Mouse (Mus musculus) cerebellum, postnatal 10 days (tissue): ENCODE measurements around the gene Lrch4.

ENCODE experiments used
- DNase-seq, 2 experiments: peaks; one replicate each; pipeline ENCODE4 v3.0.0; 2021; ENCODE audit warnings: mixed read lengths in 2 of 2

The Lrch4 gene

GRCm38 (mm10) chr5:137654746-137655145 lies 25.8 kb downstream of the Lrch4 start:
- DNase-seq: peak in 1 of 2 experiments; percentile 62

GRCm38 (mm10) chr5:137656977-137657376 lies 28.1 kb downstream of the Lrch4 start:
- peak; percentile 87 to 89 for DNase-seq

DNA sequence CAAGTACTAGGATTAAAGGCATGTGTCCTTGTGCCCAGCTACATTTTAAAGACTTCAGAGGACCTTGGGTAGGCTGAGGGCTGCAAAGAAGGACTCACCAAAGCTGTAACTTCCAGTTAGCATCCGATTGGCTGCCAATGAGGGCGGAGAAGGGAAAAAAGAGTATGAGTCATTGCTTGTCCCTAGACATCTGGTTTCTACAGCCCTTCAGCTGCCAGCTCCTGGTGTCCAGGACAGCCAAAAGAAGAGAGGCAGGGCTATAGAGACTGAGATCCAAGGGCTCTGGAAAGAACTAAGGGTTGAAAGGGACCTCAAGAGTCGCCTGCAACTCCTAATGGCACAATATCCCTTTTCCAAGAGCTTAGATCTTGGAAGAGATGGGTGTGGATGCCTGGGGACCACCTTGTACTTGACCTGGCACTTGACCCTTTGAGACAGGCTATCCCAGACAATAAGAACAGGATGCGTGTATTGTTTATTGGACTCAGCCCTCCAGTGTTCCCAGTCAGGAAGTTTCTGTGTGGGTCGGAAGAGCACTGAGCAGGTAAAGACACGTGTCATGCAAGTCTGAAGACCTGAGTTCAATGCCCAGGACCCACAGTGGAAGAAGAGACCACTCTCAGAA lies 31.3 kb downstream of the Lrch4 start:
- DNase-seq: peak in 1 of 2 experiments; percentile 4

DNA sequence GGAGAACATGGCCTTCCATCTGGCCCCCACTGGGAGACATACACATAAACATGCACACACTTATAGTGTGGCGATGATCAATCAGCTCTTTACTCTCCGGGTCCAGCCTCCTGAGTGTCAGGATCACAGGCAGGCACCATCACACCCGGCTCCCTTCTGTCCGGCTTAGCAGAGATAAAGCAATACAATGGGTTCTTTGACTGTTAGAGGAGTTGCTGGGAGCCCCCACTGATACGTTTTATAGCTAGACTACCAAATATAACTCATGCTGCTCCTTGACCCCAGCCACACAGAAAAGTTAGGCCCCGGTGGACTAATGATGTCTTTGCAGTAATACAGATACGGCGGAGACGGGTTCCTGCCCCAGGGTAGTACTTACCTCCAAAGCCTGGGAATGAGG lies 34.1 kb downstream of the Lrch4 start:
- DNase-seq: no peak

DNA sequence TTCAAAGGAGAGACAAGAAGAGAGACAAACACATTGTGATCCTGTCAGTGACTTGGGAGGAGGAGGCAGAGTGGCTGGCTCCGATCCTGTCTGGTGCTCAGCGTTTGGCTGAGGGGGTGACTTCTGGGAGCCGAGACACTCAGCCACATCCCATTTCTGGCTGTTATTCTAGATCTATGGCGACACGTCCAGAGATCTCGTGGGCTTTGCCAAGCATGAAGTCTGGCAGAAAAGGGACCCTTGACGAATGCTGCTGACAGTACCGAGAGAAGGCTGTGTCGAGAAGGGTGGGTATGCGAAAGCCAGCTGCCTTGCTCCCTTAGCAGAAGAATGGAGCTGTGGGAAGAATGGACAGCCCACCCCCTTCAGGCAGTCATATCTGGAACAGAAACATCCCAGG lies 40.0 kb downstream of the Lrch4 start:
- DNase-seq: peak; percentile 56 to 58

- DNase-seq: peak in 1 of 2 experiments; percentile 40
Observed at GRCm38 (mm10) chr5:137670240-137670639, 41.3 kb downstream of the Lrch4 start.

GRCm38 (mm10) chr5:137671443-137672240 lies 42.7 kb downstream of the Lrch4 start:
- DNase-seq: no peak

DNA sequence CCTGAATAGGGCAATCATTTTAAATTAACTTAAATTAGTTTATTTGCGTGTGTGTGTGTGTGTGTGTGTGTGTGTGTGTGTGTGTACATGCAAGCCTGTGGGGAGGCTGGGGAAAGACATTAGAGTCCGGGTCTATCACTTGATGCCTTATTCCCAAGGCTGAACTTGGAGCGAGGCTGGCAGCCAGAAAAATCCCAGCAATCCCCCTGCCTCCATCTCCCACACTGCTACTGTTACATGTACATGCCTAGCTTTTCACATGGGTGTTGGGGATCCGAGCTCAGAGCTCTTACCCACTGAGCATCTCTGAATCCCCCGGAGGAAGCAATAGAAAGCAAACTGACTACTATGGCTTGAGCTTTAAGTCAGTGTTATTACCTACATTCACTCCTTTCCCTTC lies 43.4 kb downstream of the Lrch4 start:
- no peak for DNase-seq

DNA sequence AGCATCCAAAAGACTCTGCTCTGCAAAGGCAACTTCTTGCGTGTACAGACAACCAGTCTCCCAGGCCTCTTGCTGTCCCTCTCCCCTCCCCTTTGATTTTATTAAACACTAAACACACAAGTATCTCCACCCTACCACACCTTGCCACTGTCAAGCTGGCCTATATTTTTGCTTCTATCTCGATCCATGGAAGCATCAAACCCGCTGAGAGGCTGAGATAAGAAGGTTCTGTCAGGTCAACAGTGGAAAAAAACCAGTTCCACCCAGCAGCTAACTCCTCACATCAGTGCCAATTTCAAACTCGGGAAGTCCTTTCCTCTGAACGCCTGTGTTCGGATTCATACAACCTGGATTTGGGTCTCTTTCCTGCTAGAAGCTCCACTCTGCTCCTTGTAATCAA lies 44.1 kb downstream of the Lrch4 start:
- DNase-seq: no peak

DNA sequence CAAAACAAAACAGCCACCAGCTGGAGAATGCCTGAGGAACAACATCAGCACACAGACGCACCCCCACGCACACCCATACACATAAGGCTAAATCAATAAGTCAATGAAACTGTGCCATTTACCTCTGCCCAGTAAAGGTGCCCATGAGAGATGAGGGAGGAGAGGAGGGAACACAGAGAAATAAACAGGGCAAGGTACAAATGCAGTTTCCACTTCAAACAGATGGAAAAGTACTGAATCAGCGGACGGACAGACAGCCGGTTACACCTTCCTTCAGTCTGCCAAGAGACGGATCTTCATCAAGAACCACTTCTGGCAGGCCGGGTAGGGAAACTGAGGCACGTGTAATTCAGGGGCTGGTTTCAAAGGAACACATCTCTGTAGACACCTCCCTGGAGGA lies 45.9 kb downstream of the Lrch4 start:
- DNase-seq: no peak

GRCm38 (mm10) chr5:137677859-137678258 lies 48.9 kb downstream of the Lrch4 start:
- no peak for DNase-seq

GRCm38 (mm10) chr5:137678736-137679135 lies 49.8 kb downstream of the Lrch4 start:
- no peak for DNase-seq

DNA sequence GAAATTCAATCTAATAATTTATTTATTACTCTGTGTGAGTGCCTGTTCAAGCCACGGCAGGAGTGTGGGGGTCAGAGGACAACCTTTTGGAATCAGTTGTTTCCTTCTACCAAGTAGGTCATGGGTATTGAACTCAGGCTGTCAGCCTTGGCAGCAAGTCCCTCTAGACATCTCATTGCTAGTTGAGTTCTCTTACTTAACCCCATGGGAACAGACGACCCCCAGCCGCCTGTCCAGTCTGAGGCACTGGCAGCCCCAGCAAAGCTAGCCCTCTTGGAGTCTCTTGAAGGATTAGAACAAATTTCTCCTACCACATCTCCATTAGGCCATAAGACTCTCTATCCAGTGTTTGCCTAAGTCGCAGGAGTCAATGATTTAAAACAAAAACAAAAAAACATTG lies 50.8 kb downstream of the Lrch4 start:
- DNase-seq: no peak

DNA sequence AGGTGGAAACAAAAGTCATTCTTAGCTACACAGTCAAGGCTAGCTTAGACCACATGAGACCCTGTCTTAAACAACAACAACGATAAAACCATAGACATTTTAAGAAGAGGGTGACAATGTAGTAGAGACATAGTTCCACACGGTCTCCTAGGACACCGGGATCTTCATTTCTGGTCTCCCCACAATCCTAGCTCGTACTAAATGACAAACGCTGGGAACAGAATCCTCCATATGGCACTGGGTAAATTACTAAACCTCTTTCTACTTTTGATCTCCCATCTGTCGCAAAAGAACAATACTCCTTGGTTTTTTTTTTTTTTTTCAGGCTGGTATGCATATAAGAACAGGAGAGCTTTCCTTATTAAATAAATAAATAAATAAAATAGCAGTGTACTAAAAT lies 53.6 kb downstream of the Lrch4 start:
- no peak for DNase-seq

DNA sequence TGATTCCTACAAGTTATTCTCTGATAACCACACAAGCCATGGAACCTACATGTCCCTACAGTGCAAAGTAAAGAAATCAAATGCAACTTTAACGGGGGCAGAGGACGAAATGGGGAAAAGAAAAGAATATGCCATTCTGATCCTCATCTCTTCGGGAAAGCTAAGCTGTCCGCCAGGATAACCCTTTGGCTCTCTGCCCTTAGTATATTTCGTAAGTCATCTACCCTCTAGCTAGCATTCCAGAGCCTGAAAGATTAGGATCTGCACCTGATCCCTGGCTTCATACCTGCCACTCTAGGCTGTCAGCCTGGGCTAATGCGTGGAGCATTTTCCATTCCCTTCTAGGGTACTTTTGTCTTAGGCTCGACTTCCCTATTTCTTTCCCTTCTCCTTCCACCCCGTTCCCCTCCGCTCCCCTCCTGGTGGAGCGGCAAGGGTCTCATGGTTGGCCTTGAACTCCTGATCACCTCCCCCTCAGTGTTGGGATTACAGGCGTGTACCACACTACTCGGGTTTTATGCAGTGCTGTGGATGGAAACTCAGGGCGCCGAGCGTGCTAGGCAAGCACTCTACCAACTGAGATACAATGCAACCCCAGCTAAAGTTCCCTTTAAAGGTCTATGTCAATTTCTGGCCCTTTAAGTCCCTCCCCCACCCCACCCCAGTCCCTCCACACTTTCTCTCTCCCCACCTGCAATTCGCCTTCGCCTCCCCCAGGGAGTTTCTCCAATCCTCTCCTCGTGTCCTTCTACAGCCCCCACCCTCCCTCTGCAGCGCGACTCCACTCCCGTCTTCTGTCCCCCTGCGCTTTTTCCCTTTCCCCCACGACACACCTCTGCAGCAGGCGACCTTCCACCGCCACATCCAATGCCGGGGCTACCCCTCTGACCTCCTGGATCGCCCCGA lies 54.7 kb downstream of the Lrch4 start:
- DNase-seq: peak; percentile 44 to 46

DNA sequence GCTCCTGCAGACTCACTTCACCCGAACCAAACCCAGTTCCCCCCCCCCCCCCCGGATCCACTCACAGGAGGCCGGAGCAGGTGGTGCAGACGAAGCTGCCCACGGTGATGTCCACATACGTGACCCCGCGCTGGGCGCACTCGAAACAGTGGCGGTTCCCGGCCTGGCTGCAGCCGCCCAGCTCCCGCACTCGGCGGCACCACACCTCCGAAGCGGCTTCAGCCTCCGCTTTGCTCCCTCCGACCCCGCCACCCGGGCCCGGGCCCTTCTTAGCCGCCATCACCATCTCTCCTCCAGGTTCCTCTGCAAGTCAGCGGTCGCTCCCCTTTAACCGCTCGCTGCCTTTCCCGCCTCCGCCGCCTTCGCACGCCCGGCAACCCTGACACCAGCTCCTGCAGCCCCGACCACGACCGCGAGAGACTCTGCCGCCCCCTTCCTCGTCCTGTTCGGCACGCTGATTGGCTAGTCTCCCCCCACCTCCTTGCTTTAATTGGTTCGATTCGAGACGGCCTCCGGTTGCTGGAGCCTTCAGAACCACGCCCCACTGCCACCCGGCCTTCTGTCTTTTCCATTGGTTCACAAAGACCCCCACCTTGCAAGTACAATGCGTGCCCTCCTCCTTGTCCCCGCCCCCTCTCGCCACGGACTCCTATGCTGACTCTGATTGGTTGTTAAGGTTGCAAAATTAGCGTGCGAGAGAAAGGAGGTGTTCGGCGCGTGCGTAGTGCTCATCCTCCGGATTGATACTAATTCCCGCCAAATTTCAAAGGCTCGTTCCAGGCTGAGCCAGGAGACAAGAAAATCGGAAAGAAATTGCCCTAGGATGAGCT lies 55.6 kb downstream of the Lrch4 start, which contains the start of gene Agfg2:
Gene Agfg2 (minus strand): TSS at position 433 of the 830 bp plus-strand sequence.
- DNase-seq: peak; percentile 99 to 100

DNA sequence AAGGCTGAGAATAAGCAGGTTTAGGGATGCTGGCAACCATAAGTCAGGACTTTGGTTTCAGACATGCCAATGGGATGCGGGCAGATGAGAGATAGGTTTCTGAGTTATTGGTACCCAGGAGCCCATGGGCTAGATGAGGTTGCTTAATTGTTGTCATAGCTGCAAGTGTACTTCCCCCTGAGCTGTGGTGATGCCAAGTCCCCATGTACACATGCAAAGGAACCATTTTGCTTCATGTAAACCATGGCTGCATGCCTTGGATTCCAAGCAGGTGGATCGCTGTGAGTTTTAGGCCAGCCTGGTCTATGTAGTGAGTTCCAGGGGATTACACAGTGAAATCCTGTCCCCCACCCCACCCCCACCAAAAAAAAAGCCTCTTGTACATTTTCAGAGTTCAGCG lies 56.7 kb downstream of the Lrch4 start:
- DNase-seq: no peak

DNA sequence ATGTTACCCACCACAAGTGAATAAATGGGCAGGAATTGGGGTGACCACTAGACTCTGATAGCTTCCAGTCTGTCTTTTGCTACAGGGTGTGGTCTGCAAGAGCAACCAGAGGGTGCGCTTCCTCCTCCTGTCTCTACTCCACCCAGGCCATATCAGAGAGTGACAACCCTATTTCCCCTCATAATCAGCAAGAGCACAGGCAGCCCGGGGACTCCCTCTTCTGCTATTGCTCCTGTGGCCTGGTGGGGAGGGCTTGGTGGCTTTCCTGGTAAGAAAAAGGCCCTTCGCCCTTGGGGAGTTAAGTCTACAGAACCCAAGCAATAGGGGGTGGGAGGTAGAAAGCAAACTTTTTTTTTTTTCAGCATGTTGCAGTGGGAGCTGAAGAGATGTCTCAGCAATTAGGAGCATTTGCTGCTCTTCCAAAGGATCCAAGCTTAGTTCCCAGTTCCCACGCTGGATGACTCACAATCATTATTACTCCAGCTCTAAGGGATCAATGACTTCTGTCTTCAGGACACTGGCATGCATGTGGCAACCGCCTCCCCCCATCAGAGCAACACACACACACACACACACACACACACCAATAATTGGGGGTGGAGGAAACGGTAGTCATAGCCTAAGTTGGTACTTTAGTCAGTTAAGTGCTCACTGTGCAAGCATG lies 57.3 kb downstream of the Lrch4 start:
- no peak for DNase-seq

GRCm38 (mm10) chr5:137689974-137690373 lies 61.1 kb downstream of the Lrch4 start:
- DNase-seq: no peak

DNA sequence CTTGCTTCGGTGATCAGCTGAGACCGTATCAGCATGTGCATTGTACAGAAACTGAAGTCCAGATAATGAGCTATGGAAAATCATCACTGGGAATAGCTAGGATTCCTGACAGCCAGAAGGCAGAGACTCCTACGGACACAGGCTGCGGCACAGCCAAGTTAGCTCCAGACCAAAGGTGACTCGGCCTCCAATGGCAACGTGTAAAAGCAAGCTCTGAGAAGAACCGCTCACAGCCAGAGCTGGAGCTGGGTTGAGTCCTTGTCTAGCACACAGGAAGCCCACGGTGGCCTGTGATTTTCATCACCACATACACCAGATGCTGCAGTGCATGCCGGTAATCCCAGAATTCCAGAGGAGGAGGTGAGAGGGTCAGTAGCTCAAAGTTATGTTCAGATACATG lies 61.6 kb downstream of the Lrch4 start:
- DNase-seq: no peak
